Mouse (Mus musculus): Measurements from ENCODE around the gene Hmcn1.

The Hmcn1 gene

GRCm38 (mm10) chr1:150992711-150993161 lies 499 bp downstream of the Hmcn1 start:
- no peak for DNase-seq (ENCODE audit: low read depth, low spot score)

DNA sequence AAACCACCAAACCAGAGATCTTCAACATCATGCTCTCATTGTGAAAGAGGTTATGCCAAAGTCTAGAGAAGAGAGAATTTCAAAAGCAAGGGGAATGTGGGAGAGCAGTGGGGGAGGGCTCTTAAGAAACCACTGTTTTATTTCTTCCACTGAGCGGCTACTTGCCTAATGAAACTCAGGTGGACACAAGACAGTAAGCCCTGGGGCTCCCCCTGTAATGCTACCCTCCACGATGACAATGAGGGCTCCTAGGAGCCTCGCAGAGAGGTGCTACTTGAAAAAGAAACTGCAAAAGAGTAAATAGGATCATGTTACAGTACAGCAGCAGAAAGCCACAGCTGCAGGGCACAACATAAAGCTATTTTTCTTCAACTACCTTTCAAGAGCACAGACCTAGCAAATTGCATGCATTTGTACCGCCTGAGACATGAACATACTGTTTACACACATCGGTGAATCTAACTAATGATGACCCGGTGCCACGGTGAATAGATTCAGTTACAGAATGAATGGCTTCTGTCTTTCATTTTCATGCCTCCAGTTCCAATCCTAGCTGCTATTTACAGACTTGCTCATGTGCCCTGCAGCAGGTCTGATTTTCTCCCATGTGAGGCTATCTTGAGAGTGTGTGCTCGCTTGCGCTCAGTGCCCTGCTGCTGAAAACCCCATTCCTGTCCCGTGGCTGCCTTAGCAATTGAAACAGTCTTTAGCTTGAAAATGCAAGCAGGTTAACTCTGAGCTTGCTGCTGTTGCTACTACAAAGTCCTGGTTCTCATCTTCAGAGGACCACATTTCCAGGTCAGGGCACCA lies 1.3 kb downstream of the Hmcn1 start:
- no peak for DNase-seq (ENCODE audit: low read depth, low spot score)

DNA sequence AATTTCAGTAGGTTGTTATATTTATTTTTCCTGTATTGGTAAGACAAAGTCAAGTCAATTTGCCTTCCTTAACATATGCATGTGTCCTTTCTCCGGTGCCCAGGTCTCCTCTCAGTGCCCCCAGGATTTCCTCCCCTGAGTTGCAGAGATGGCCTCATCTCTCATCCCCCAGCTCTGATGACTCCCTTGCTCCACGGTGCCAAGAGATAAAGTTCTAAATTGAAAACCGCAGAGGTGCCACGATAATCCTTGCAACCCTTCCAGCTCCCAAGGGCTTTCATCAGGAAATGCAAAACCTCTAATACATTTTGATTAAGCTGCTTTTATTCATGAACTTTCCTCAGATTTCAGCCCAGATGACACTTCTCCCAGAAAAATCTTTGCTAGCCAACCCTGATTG lies 8.3 kb downstream of the Hmcn1 start:
- no peak for DNase-seq (ENCODE audit: low read depth, low spot score)

DNA sequence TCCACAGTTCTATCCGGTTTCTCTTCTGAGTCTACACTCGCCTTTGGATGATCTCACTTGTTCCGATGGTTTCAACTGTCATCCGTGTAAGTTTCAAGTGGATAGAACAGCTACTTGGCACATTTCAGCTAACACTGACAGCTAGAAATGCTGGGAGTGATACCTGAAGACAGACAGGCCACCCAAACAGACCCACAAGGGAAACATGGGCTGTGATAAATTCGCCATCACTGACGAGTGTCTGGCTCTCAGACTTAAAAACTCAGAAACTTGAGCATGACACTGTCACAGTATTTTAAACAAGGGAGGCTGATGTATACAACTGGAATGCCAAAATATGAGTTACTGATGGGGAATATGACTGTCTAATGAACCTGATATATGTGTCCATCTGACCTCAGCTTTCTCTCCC lies 9.1 kb downstream of the Hmcn1 start:
- no peak for DNase-seq (ENCODE audit: low read depth, low spot score)

- no peak for DNase-seq (ENCODE audit: low read depth, low spot score)
Measured at GRCm38 (mm10) chr1:150978651-150979050, 14.6 kb downstream of the Hmcn1 start.

DNA sequence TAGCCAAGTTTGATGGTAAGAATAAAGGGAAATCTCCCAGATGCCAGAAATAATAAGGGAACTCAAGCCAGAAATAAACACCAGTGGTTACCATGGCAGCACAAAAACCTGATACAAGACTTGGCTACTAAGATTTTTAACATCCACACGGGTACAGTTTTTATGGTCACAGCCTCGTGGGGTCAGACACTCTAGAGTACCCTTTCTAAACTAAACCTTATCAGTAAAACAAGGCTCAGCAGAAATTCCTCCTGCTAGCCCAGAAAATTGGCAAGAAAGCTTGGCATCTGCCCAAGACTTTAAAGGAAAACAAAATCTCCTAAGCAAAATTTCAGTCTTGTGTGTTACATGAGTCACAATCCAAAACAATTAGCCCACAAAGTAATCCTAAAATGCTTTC lies 17.0 kb downstream of the Hmcn1 start:
- DNase-seq (ENCODE audit: low read depth, low spot score), result no peak

DNA sequence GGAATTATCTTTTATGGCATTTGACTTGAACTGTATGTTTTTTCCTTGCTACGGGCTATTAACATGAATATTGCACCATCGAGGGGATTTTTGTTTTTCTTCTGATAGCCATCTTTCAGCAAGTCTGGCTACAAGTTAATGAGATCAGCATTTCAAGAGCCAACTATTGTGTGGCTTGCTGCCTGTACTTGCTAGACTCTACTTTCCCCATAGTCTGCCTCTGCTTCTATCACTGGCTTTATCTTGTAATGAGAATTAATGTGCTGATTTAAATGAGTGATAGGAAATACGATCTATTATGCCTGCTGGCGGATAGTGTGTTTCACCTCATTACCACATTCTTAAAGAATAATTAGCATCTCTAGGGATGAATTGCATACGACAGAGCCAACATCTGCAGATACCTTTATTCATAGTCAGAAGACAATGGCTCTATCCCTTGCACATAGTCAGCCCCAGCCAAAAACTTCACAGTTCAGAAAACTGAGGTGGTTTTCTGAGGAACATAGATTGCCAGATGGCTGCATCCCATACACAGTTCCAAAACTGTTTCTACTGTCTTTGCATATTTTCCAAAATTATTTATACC lies 33.7 kb downstream of the Hmcn1 start:
- DNase-seq (ENCODE audit: low read depth, low spot score), result no peak

GRCm38 (mm10) chr1:150951004-150951403 lies 42.2 kb downstream of the Hmcn1 start:
- no peak for DNase-seq (ENCODE audit: low read depth, low spot score)

DNA sequence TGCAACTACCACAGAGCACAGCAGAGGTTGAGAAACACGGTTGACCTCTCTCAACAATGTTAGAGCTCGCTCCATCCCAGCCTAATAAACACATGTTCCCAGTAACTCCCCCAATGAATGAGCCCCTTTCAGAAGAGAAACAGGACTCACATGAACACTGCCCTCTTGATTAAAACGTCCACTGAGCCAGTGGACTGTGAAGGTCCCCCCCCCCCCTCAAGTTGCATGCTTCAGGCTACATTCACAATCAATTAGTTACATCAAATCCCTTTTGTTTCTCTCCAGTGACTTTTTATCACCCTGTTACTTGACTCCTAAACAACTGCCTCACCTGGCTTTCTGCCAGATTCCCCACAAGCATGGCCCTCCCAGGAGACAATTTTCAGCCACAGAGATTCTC lies 43.2 kb downstream of the Hmcn1 start:
- DNase-seq (ENCODE audit: low read depth, low spot score), result no peak

- DNase-seq (ENCODE audit: low read depth, low spot score), result no peak
Measured at GRCm38 (mm10) chr1:150948911-150949310, 44.3 kb downstream of the Hmcn1 start.

GRCm38 (mm10) chr1:150943601-150944000 lies 49.6 kb downstream of the Hmcn1 start:
- no peak for DNase-seq (ENCODE audit: low read depth, low spot score)

- no peak for DNase-seq (ENCODE audit: low read depth, low spot score)
Measured at GRCm38 (mm10) chr1:150942143-150942542, 51.1 kb downstream of the Hmcn1 start.

DNA sequence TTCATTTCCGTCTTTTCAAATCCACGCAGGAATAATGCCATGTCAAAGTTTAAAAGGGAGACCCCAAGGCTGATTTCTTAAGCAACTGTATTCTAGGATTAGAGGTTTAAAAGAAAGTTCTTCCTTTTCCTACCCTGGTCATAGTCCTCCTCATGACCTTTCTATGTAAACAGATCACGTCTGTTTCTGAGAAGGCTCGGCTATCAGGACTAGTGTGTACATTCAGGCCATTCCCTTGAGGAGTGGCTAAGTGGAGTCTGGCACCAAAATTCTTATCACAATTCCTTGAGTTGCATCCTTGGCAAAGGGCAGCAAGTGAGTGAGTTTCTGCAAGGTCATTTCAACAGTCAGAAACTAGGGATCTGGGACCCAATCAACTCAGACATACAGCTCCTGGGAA lies 56.4 kb downstream of the Hmcn1 start:
- DNase-seq (ENCODE audit: low read depth, low spot score), result no peak

GRCm38 (mm10) chr1:150933616-150934015 lies 59.6 kb downstream of the Hmcn1 start:
- no peak for DNase-seq (ENCODE audit: low read depth, low spot score)

GRCm38 (mm10) chr1:150920860-150921259 lies 72.4 kb downstream of the Hmcn1 start:
- no peak for DNase-seq (ENCODE audit: low read depth, low spot score)

DNA sequence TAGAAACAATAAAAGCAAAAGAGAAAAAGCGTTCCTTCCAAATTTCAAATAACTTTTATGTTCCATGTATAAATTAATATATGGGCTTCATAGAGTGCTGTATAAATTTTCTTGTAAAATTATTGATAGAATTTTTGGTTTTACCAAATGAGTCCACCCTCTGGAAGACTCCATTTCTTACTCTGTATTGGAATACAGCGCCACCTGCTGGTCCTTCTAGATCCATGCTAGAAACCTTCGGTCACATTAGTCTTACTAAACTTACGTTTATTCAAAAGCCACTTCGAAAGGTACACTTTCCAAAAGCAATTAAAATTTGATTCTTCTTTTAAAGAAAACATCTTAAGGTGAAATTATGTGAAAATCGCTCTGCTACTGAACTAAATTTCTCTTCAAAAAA lies 73.0 kb downstream of the Hmcn1 start:
- peak; percentile 11 for DNase-seq (ENCODE audit: low read depth, low spot score)

- DNase-seq (ENCODE audit: low read depth, low spot score), result no peak
Measured at GRCm38 (mm10) chr1:150914936-150915335, 78.3 kb downstream of the Hmcn1 start.

DNA sequence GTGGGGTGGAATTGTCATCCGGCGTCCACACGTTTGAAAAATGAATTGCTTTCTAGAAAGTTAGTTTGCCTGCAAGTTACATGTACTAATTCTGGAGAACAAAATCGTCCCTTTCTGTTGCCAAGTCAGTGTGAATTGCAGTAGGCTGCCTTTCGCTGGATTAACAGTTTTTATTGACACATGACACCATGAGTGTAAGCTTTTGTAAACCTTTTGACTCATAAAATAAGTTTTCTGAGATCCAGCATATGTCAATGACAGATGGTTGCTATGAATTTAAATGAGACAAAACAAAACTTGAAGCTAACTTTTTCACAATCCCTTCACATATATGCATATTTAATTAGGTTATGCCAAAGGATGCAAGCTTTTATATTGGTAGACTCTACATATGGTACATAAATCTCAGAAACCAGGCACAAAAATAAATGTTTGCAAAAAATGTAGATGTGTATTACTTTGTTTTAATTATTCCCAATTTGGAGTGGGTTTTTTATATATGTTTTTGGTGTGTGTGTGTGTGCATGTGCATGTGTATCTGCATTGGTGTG lies 79.6 kb downstream of the Hmcn1 start:
- DNase-seq (ENCODE audit: low read depth, low spot score), result no peak

GRCm38 (mm10) chr1:150909642-150910041 lies 83.6 kb downstream of the Hmcn1 start:
- DNase-seq (ENCODE audit: low read depth, low spot score), result no peak

DNA sequence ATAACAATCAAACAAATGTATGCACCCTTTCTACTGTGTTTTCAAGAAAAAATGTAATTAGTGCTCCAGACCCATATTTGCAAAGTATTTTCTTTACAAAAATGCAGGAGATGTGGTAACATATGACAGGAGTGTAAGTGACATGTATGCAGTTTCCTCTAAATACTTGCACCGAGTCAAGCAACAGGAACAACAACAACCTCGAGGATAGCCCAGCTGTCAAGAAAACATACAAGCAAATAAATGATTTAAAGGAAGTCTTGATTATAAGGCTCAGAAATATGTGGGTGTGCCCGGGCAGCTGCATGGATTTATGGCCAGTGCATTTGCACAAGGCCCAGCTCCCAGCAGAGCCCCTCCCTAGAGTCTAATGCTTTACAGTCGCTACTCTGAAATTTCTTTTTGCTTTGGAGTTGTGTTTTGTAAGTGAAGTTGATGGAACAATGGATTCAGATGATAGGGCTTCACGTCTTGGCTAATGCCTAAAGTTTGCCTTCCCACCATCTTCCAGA lies 99.5 kb downstream of the Hmcn1 start:
- no peak for DNase-seq (ENCODE audit: low read depth, low spot score)

DNA sequence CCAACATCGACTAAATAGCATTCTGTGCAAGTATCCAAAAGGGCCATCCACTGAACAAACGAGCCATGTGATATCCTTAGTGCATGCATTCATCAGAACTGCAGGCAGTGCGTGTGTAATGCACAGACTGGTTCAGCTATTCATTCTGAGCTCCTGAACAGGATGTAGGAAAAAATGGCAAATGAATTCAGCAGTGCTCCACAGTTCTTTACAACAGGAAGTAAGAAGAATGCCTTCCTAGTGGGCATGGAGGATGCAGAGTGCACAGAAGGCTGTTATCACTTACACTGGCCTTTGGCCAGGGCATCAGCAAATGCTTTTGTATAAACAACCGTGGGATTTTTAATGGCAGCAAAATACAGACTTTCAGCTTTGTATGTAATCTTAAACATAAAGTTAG lies 103.2 kb downstream of the Hmcn1 start:
- no peak for DNase-seq (ENCODE audit: low read depth, low spot score)

- no peak for DNase-seq (ENCODE audit: low read depth, low spot score)
Measured at GRCm38 (mm10) chr1:150886267-150886666, 107.0 kb downstream of the Hmcn1 start.

DNA sequence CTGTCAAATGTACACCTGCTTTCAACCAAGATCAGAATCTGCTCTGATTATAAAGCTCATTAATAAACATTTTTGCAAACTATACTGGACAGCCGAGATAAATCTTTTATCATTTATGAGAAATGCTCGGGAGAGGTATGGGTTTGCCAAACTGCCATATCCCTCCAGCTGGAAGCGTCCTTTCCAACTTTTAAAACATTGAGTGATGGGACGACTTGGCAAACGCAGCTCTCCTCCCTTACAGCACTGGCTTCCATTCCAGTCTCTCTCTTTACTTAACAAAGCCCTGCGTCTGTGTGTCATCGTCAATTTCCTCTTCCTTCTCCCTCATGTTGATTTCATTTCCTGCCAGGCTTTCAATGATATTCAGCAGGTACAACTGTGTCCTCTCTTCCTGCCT lies 114.8 kb downstream of the Hmcn1 start:
- DNase-seq (ENCODE audit: low read depth, low spot score), result no peak

Data from WW6 (cell line).